Mouse (Mus musculus): ENCODE measurements around the gene Gm28079.
"Not testable (repeated sequence)": the region's sequence is repeated elsewhere in the genome, so short reads cannot be mapped to it uniquely, and the experiment has no call there.

The Gm28079 gene

GRCm38 (mm10) chrY:70014799-70015198 lies at the start of gene Gm28079:
Gm28079 (minus strand) TSS chrY:70014899.
- not testable (repeated sequence) for DNase-seq (ENCODE audit: low read depth, low spot score)
